Mouse (Mus musculus) intestine, postnatal 0 days (tissue): ENCODE results near the gene Senp1. TPM values are rescaled to one million over a fixed set of nuclear protein-coding genes. Genes with fewer than 3 reads are reported as not detected.

Experiments
- ATAC-seq: fragments of 200-750 bp; cut with Nextera tagmentation; 2 replicates; pipeline ENCODE4 v1.8.0; 2017; ENCODE audit warnings: mild to moderate bottlenecking, moderate TSS enrichment, moderate library complexity
- H3K27ac ChIP-seq: fragments of 300-500 bp; sonication (generic); 2 replicates; pipeline ENCODE4 v1.5.1; 2014; ENCODE audit warnings: mild to moderate bottlenecking, low read depth, low read length, moderate library complexity
- H3K27me3 ChIP-seq: fragments of 300-500 bp; sonication (generic); replicated peaks from 2 replicates; pipeline ENCODE4 v1.6.1; 2014; ENCODE audit warnings: low read length, mixed read lengths; ENCODE audit not compliant: control insufficient read depth, insufficient read depth
- H3K36me3 ChIP-seq: fragments of 300-500 bp; sonication (generic); 2 replicates; pipeline ENCODE4 v1.6.1; 2014; ENCODE audit warnings: mild to moderate bottlenecking, moderate library complexity; ENCODE audit not compliant: control insufficient read depth, insufficient read depth
- H3K4me1 ChIP-seq: fragments of 300-500 bp; sonication (generic); replicated peaks from 2 replicates; pipeline ENCODE4 v1.6.1; 2014; ENCODE audit warnings: antibody characterized with exemption, low read length, mixed read lengths; ENCODE audit not compliant: control insufficient read depth, insufficient read depth
- H3K4me2 ChIP-seq: fragments of 300-500 bp; sonication (generic); replicated peaks from 2 replicates; pipeline ENCODE4 v1.6.1; 2014; ENCODE audit warnings: low read depth, mild to moderate bottlenecking, moderate library complexity
- H3K4me3 ChIP-seq: fragments of 300-500 bp; sonication (generic); 2 replicates; pipeline ENCODE4 v1.5.1; 2014; ENCODE audit warnings: low read depth, low read length
- H3K9ac ChIP-seq: fragments of 300-500 bp; sonication (generic); 2 replicates; pipeline ENCODE4 v1.6.1; 2014; ENCODE audit warnings: mild to moderate bottlenecking, low read depth, low read length
- H3K9me3 ChIP-seq: fragments of 300-500 bp; sonication (generic); 2 replicates; pipeline ENCODE4 v1.6.1; 2016; ENCODE audit warnings: mixed run types; ENCODE audit not compliant: control insufficient read depth
- CTCF ChIP-seq: sonication (generic); IDR thresholded peaks from 2 replicates; pipeline ENCODE4 v1.5.1; 2016; ENCODE audit warnings: low read depth, mild to moderate bottlenecking, control low read depth, antibody characterized with exemption, moderate library complexity
- WGBS: fragments of 180-500 bp; shearing (Covaris S2); extraction: QIAGEN DNeasy Blood & Tissue Kit; methylation state at CpG from one replicate; pipeline ENCODE4 v1.1.7; 2014; 5-methylcytosine and 5-hydroxymethylcytosine counted together
- polyA plus RNA-seq: library from polyadenylated mRNA; unstranded; fragments of >200 nt; fragmentation: Nextera tagmentation; extraction: Ambion mirVana; gene quantifications from 2 replicates; pipeline ENCODE4 v1.2.1, GENCODE M21; 2015

The Senp1 gene
- polyA plus RNA-seq, 1 experiment from 2014 or later: 7.3 TPM

DNA sequence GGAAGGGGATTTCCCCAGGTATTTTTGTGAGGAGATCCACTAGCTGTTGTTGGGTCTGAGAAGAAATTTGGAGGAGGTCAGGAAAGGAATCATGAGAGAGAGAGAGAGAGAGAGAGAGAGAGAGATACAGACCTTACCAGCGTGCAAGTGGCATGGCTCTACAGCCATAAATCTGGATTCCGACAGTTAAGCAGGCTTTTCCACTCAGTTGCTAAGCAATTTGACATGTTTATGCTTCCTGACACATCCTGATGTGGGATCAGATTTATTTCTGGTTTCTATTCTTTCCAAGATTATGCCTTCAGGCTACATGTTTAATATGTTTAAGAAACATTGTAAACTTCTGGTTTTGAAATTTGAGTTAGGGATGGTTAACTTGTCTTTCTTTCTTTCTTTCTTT lies 71.7 kb downstream of the Senp1 start:
- Histone ChIP-seq H3K4me1 (no peaks in the 10 kb centered on the region), H3K9me3 (no peaks in the 10 kb centered on the region), H3K4me2 (no peak overlapping the region), H3K4me3 (no peak overlapping the region), H3K27ac (no peak overlapping the region), H3K9ac (no peak overlapping the region), H3K27me3 (no peaks in the 10 kb centered on the region), H3K36me3 (no peaks in the 10 kb centered on the region)
- 7% methylated on average over 2 of the region's 2 CpGs for WGBS
- no peak for ATAC-seq
- no peak for TF ChIP-seq CTCF

DNA sequence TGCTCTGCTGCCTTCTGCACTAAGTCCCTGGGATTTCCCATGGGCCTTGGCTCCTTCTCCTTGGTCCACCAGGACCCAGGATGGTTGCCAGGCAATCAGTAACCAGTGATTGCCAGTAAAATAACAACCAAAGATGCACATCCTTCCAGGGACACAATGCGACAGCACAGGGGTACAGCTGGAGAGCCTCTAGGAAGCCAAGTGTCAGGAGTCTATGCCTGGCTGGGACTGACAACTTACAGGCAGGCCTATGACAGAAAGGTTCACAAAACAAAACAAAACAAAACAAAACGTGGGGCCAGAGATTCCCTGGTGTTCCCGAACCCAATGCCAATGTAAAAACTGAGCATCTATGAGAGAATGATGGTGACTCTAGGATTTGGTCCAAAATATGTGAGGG lies 74.5 kb downstream of the Senp1 start:
- H3K9ac ChIP-seq: no peak overlapping the region
- WGBS: 71% methylated on average over 3 of the region's 3 CpGs
- H3K4me3 ChIP-seq: no peak overlapping the region
- H3K9me3 ChIP-seq: no peaks in the 10 kb centered on the region
- no peaks in the 10 kb centered on the region for H3K36me3 ChIP-seq
- TF ChIP-seq CTCF: no peak
- no peaks in the 10 kb centered on the region for H3K4me1 ChIP-seq
- H3K27me3 ChIP-seq: 0 out of 2 replicates have a peak, but pooled peaks cover under 1% of the 10 kb centered on the region
- H3K4me2 ChIP-seq: no peak overlapping the region
- no peak for ATAC-seq
- H3K27ac ChIP-seq: no peak overlapping the region

DNA sequence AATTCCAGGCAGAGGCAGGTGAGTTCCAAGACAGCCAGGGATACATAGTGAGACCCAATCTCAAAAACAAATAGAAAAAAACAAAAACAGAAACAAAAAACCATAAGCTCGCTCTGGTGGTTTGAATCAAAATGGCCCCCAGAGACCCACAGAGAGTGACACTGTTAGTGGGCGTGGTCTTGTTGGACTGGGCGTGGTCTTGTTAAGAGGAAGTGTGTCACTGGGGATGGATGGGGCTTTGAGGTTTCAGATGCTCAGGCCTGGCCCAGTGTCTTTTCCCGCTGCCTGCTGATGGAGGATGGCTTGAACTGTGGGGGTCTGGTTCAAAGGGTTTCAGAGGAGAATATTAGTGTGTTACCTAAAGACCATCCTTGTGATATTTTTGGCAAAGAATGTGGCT lies 75.6 kb downstream of the Senp1 start:
- 68% methylated on average over 4 of the region's 4 CpGs for WGBS
- no peak for TF ChIP-seq CTCF

DNA sequence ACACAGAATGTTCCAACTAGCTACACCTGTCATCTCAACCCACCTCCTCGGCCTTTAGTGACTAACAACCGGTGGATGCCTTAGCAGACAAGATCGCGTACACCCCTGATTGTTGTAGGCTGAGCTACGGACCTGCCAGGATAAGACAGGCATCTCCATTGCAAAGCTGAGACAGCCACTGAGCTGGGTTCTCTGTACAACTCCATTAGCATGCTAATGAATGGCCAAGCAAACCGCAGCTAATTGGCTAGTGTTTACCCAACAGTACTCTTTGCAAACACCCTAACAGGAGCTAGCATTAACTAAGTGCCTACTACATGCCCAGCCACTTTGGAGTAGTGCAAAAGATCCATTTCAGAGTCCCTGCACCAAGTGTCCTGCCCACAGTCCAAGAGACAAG lies 80.7 kb downstream of the Senp1 start:
- Histone ChIP-seq H3K4me1 (no peaks in the 10 kb centered on the region), H3K27me3 (peaks cover 8% of the 10 kb centered on the region; the same call in 1 of the 2 replicates), H3K4me2 (no peak overlapping the region), H3K9me3 (no peaks in the 10 kb centered on the region), H3K27ac (no peak overlapping the region), H3K36me3 (no peaks in the 10 kb centered on the region), H3K4me3 (no peak overlapping the region), H3K9ac (no peak overlapping the region)
- no peak for ATAC-seq
- 65% methylated on average over 6 of the region's 6 CpGs for WGBS
- TF ChIP-seq CTCF: no peak

More for the DNA sequence above, 75.6 kb downstream of the Senp1 start:
- Histone ChIP-seq H3K9ac (no peak overlapping the region), H3K4me1 (no peaks in the 10 kb centered on the region), H3K4me3 (no peak overlapping the region), H3K36me3 (no peaks in the 10 kb centered on the region), H3K9me3 (no peaks in the 10 kb centered on the region), H3K27me3 (0 out of 2 replicates have a peak, but pooled peaks cover 3% of the 10 kb centered on the region), H3K4me2 (no peak overlapping the region), H3K27ac (no peak overlapping the region)
- no peak for ATAC-seq

DNA sequence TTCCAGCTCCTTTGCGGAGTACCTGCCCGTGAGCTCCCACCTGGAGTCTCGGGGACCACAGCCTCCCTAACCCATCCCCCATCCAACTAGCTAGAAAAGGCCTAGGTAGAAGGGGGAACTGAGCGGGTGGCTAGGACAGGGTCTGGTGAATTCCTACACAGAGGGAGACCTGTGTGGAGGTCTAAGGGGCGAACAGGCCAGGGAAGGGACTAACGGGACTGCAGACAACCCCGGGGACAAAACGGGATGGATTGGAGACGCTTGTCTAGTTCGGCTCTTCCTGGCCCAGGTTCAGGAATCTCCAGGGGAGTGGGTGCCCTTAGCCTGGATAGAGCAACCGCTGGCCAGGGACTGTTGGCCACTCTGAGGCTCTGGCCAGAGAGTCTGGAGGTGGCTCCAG lies 88.4 kb downstream of the Senp1 start:
- Histone ChIP-seq H3K9ac (no peak overlapping the region), H3K27ac (no peak overlapping the region), H3K4me2 (no peak overlapping the region), H3K4me1 (peaks cover 11% of the 10 kb centered on the region; the same call in 1 of the 2 replicates), H3K4me3 (no peak overlapping the region), H3K9me3 (no peaks in the 10 kb centered on the region), H3K27me3 (peaks cover 74% of the 10 kb centered on the region), H3K36me3 (no peaks in the 10 kb centered on the region)
- TF ChIP-seq CTCF: no peak
- ATAC-seq: no peak
- 12% methylated on average over 11 of the region's 11 CpGs for WGBS

DNA sequence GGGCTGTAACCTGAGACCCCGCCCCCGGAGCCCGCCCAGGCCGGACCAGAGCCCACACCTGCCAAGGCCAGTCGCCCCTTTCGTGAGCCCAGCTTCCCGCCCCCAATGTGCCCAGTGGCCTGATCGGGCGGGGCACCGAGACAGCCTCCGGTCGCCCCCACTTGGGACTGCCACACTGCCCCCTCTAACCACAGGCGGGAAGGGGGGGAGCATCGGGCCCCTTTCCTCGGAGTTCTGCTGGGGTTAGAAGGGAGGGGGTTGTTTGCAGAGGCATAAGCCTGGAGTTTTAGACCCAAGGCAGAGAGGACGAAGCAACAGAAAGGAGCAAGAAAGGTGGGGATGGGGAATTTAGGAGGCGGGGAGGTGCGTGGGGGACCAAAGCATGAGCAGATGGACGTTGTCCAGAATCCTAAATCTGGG lies 88.8 kb downstream of the Senp1 start:
- H3K4me2 ChIP-seq: peak overlapping the region; percentile 45
- H3K27me3 ChIP-seq: peaks cover 78% of the 10 kb centered on the region
- H3K9me3 ChIP-seq: no peaks in the 10 kb centered on the region
- no peaks in the 10 kb centered on the region for H3K36me3 ChIP-seq
- H3K27ac ChIP-seq: no peak overlapping the region
- TF ChIP-seq CTCF: no peak
- no peak overlapping the region for H3K9ac ChIP-seq
- H3K4me3 ChIP-seq: peak overlapping the region; percentile 12; the same call in 1 of the 2 replicates
- 3% methylated on average over 19 of the region's 19 CpGs for WGBS
- no peak for ATAC-seq
- H3K4me1 ChIP-seq: peaks cover 11% of the 10 kb centered on the region; the same call in 1 of the 2 replicates
